Mouse (Mus musculus): ENCODE measurements around the gene Ccdc51. TPM values are rescaled to one million over a fixed set of nuclear protein-coding genes. Genes with fewer than 3 reads are reported as not detected.

Gene Ccdc51
- polyA plus RNA-seq, 1 experiment from 2014 or later, result 6.8 TPM

- Histone ChIP-seq H3K4me2 (replicated peaks; ENCODE audit: low read depth, low read length) (no peak overlapping the region), H3K9me3 (ENCODE audit: low read length) (no peaks in the 10 kb centered on the region), H3K9ac (replicated peaks; ENCODE audit: low read depth) (no peak overlapping the region), H3K4me3 (ENCODE audit: low read depth, low read length) (no peak overlapping the region), H3K27me3 (replicated peaks; ENCODE audit: insufficient read depth, low read length) (no peaks in the 10 kb centered on the region), H3K27ac (ENCODE audit: low read length) (no peak overlapping the region), H3K4me1 (ENCODE audit: insufficient read depth, low read depth, low read length) (peaks cover 7% of the 10 kb centered on the region; the same call in 1 of the 2 replicates), H3K36me3 (ENCODE audit: insufficient read depth, low read length) (peaks cover 15% of the 10 kb centered on the region; the same call in 1 of the 2 replicates)
- DNase-seq (ENCODE audit: low spot score) (no peak), ATAC-seq (no peak)
- 91% methylated on average over 13 of the region's 13 CpGs for WGBS
- TF ChIP-seq CTCF (IDR thresholded peaks at IDR 0.05) (no peak), EP300 (IDR thresholded peaks at IDR 0.05) (no peak)
Observed at GRCm38 (mm10) chr9:109051011-109051501, 31.2 kb upstream of the Ccdc51 start.

GRCm38 (mm10) chr9:109051651-109052489 lies 30.4 kb upstream of the Ccdc51 start:
- Histone ChIP-seq H3K4me1 (ENCODE audit: insufficient read depth, low read depth, low read length) (peaks cover 7% of the 10 kb centered on the region; the same call in 1 of the 2 replicates), H3K9ac (replicated peaks; ENCODE audit: low read depth) (no peak overlapping the region), H3K4me2 (replicated peaks; ENCODE audit: low read depth, low read length) (no peak overlapping the region), H3K36me3 (ENCODE audit: insufficient read depth, low read length) (peaks cover 21% of the 10 kb centered on the region; the same call in 1 of the 2 replicates), H3K4me3 (ENCODE audit: low read depth, low read length) (no peak overlapping the region), H3K27ac (ENCODE audit: low read length) (no peak overlapping the region), H3K27me3 (replicated peaks; ENCODE audit: insufficient read depth, low read length) (no peaks in the 10 kb centered on the region), H3K9me3 (ENCODE audit: low read length) (no peaks in the 10 kb centered on the region)
- ATAC-seq, result no peak
- TF ChIP-seq CTCF (IDR thresholded peaks at IDR 0.05) (no peak), EP300 (IDR thresholded peaks at IDR 0.05) (no peak)
- 88% methylated on average over 10 of the region's 10 CpGs for WGBS
- no peak for DNase-seq (ENCODE audit: low spot score)

- Histone ChIP-seq H3K4me1 (ENCODE audit: insufficient read depth, low read depth, low read length) (peaks cover 7% of the 10 kb centered on the region; the same call in 1 of the 2 replicates), H3K4me2 (replicated peaks; ENCODE audit: low read depth, low read length) (no peak overlapping the region), H3K9ac (replicated peaks; ENCODE audit: low read depth) (no peak overlapping the region), H3K4me3 (ENCODE audit: low read depth, low read length) (no peak overlapping the region), H3K9me3 (ENCODE audit: low read length) (no peaks in the 10 kb centered on the region), H3K36me3 (ENCODE audit: insufficient read depth, low read length) (peaks cover 21% of the 10 kb centered on the region; the same call in 1 of the 2 replicates), H3K27me3 (replicated peaks; ENCODE audit: insufficient read depth, low read length) (no peaks in the 10 kb centered on the region), H3K27ac (ENCODE audit: low read length) (no peak overlapping the region)
- TF ChIP-seq CTCF (IDR thresholded peaks at IDR 0.05) (no peak), EP300 (IDR thresholded peaks at IDR 0.05) (no peak)
- no peak for ATAC-seq
- no peak for DNase-seq (ENCODE audit: low spot score)
- WGBS, result 88% methylated on average over 9 of the region's 9 CpGs
Observed at GRCm38 (mm10) chr9:109052490-109053260, 29.6 kb upstream of the Ccdc51 start.

GRCm38 (mm10) chr9:109053366-109053765 lies 28.9 kb upstream of the Ccdc51 start:
- no peak overlapping the region for H3K4me2 ChIP-seq (replicated peaks; ENCODE audit: low read depth, low read length)
- H3K4me1 ChIP-seq (ENCODE audit: insufficient read depth, low read depth, low read length), result peaks cover 7% of the 10 kb centered on the region; the same call in 1 of the 2 replicates
- TF ChIP-seq EP300 (IDR thresholded peaks at IDR 0.05), result no peak
- TF ChIP-seq CTCF (IDR thresholded peaks at IDR 0.05), result no peak
- H3K27ac ChIP-seq (ENCODE audit: low read length), result no peak overlapping the region
- no peaks in the 10 kb centered on the region for H3K27me3 ChIP-seq (replicated peaks; ENCODE audit: insufficient read depth, low read length)
- DNase-seq (ENCODE audit: low spot score), result no peak
- 77% methylated on average over 3 of the region's 3 CpGs for WGBS
- ATAC-seq, result no peak
- H3K36me3 ChIP-seq (ENCODE audit: insufficient read depth, low read length), result peaks cover 25% of the 10 kb centered on the region; the same call in 1 of the 2 replicates
- no peak overlapping the region for H3K9ac ChIP-seq (replicated peaks; ENCODE audit: low read depth)
- H3K9me3 ChIP-seq (ENCODE audit: low read length), result no peaks in the 10 kb centered on the region
- no peak overlapping the region for H3K4me3 ChIP-seq (ENCODE audit: low read depth, low read length)

GRCm38 (mm10) chr9:109053851-109054250 lies 28.4 kb upstream of the Ccdc51 start:
- Histone ChIP-seq H3K9ac (replicated peaks; ENCODE audit: low read depth) (no peak overlapping the region), H3K27ac (ENCODE audit: low read length) (peak overlapping the region; percentile 86; the same call in 1 of the 2 replicates), H3K27me3 (replicated peaks; ENCODE audit: insufficient read depth, low read length) (no peaks in the 10 kb centered on the region), H3K4me1 (ENCODE audit: insufficient read depth, low read depth, low read length) (peaks cover 7% of the 10 kb centered on the region; the same call in 1 of the 2 replicates), H3K9me3 (ENCODE audit: low read length) (no peaks in the 10 kb centered on the region), H3K4me2 (replicated peaks; ENCODE audit: low read depth, low read length) (no peak overlapping the region), H3K36me3 (ENCODE audit: insufficient read depth, low read length) (peaks cover 25% of the 10 kb centered on the region; the same call in 1 of the 2 replicates), H3K4me3 (ENCODE audit: low read depth, low read length) (no peak overlapping the region)
- TF ChIP-seq CTCF (IDR thresholded peaks at IDR 0.05), result no peak
- 73% methylated on average over 6 of the region's 6 CpGs for WGBS
- ATAC-seq (no peak), DNase-seq (ENCODE audit: low spot score) (no peak)

GRCm38 (mm10) chr9:109054712-109055111 lies 27.6 kb upstream of the Ccdc51 start:
- H3K4me3 ChIP-seq (ENCODE audit: low read depth, low read length), result peak overlapping the region; percentile 28

More at GRCm38 (mm10) chr9:109054712-109055111, 27.6 kb upstream of the Ccdc51 start:
- Histone ChIP-seq H3K9me3 (ENCODE audit: low read length) (no peaks in the 10 kb centered on the region), H3K4me1 (ENCODE audit: insufficient read depth, low read depth, low read length) (peaks cover 7% of the 10 kb centered on the region; the same call in 1 of the 2 replicates), H3K27ac (ENCODE audit: low read length) (peak overlapping the region; percentile 86), H3K9ac (replicated peaks; ENCODE audit: low read depth) (peak overlapping the region; percentile 37), H3K27me3 (replicated peaks; ENCODE audit: insufficient read depth, low read length) (no peaks in the 10 kb centered on the region), H3K36me3 (ENCODE audit: insufficient read depth, low read length) (peaks cover 23% of the 10 kb centered on the region; the same call in 1 of the 2 replicates), H3K4me2 (replicated peaks; ENCODE audit: low read depth, low read length) (peak overlapping the region; percentile 49)
- DNase-seq (ENCODE audit: low spot score) (peak; percentile 97), ATAC-seq (peak; percentile 79)
- 2% methylated on average over 7 of the region's 7 CpGs for WGBS
- TF ChIP-seq EP300 (IDR thresholded peaks at IDR 0.05), result no peak
- TF ChIP-seq CTCF (IDR thresholded peaks at IDR 0.05), result no peak

All from lung, postnatal 0 days (tissue).